Mouse (Mus musculus) lung, adult 2 months (tissue): Measurements from ENCODE around the gene Cpa2. TPM values are rescaled to one million over a fixed set of nuclear protein-coding genes. Genes with fewer than 3 reads are reported as not detected.

Experiments used
- DNase-seq: peaks from one replicate; pipeline ENCODE4 v3.0.0; 2022
- H3K4me1 ChIP-seq: fragments of 200-500 bp; 2 replicates; pipeline ENCODE4 v1.6.1; 2011; ENCODE audit warnings: low read length; ENCODE audit not compliant: control insufficient read depth, insufficient read depth
- H3K4me3 ChIP-seq: fragments of 200-500 bp; replicated peaks from 2 replicates; pipeline ENCODE3; 2011; ENCODE audit warnings: low read depth, mild to moderate bottlenecking, control low read depth, low read length; ENCODE audit errors: extremely low read depth
- CTCF ChIP-seq: fragments of 200-500 bp; IDR thresholded peaks from 2 replicates; pipeline ENCODE4 v1.5.1; 2011; ENCODE audit warnings: mild to moderate bottlenecking, low read length, control low read depth; ENCODE audit not compliant: insufficient read depth
- POLR2A ChIP-seq: fragments of 200-500 bp; IDR thresholded peaks from 2 replicates; pipeline ENCODE4 v1.6.1; 2011; ENCODE audit warnings: low read depth, mild to moderate bottlenecking, control low read depth, low read length, borderline replicate concordance; ENCODE audit errors: extremely low read depth
- WGBS: fragments of 180-500 bp; shearing (Covaris S2); methylation state at CpG from one replicate; pipeline ENCODE4 v1.1.7; 2018; 5-methylcytosine and 5-hydroxymethylcytosine counted together
- polyA plus RNA-seq: library from polyadenylated mRNA; depleted of rRNA; stranded (reverse); fragments of >200 nt; gene quantifications from 2 replicates; pipeline ENCODE4 v1.2.3, GENCODE M21; 2012

Gene Cpa2
- polyA plus RNA-seq, 1 experiment: 0.13 TPM

- peak; percentile 36 for DNase-seq
Observed at GRCm38 (mm10) chr6:30572456-30573311, 31.3 kb downstream of the Cpa2 start.

DNA sequence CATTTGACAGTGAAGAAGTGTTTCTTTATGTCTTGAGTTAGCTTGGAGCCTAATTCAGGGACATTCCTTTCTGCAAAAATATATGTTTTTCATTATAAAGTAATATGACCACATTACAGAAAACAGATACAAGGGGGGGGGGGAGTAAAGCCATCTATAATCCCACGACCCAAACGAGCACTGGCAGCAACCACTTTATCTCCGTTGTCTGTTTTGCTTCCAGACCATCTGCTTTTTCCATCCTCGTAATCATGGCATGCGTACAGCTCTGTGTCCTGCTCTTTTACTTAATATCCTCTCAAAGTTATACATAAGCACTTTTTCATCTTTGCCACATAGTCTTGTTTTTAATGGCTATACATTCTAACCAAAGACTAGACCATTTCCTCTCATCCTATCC, 32.0 kb downstream of the Cpa2 start:
- 83% methylated on average over 5 of the region's 5 CpGs for WGBS
- Histone ChIP-seq H3K4me1 (no peaks in the 10 kb centered on the region), H3K4me3 (no peak overlapping the region)
- TF ChIP-seq CTCF (no peak), POLR2A (no peak)
- DNase-seq: no peak

More at GRCm38 (mm10) chr6:30572456-30573311, 31.3 kb downstream of the Cpa2 start:
- WGBS: 58% methylated on average over 20 of the region's 20 CpGs
- Histone ChIP-seq H3K4me3 (no peak overlapping the region), H3K4me1 (no peaks in the 10 kb centered on the region)
- no peak for TF ChIP-seq CTCF
- TF ChIP-seq POLR2A: no peak

DNA sequence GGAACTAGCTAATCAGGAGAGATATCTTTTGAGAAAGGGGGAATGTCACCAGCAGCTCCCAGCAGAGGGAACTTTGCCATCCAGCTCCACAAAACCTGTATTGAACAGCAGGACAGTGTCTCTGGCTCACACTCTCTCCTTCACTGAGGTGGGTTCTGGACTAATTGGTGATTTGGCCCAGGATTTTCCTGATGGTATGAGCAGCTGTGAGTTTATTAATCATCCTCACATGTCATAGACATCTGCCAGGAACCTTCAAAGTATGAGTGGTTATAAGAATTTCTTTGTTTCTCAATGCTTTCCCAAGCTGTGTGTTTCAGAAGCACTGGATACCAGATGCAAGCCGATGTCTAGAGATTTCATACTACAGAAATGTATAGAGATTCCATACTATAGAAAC, 33.6 kb downstream of the Cpa2 start:
- no peaks in the 10 kb centered on the region for H3K4me1 ChIP-seq
- no peak overlapping the region for H3K4me3 ChIP-seq
- WGBS: 82% methylated on average over 1 of the region's 1 CpGs
- TF ChIP-seq POLR2A (no peak), CTCF (no peak)
- no peak for DNase-seq

- WGBS: 80% methylated on average over 17 of the region's 17 CpGs
- DNase-seq: no peak
- H3K4me3 ChIP-seq: no peak overlapping the region
- TF ChIP-seq POLR2A (no peak), CTCF (no peak)
- no peaks in the 10 kb centered on the region for H3K4me1 ChIP-seq
Observed at GRCm38 (mm10) chr6:30576477-30577203, 35.3 kb downstream of the Cpa2 start.

DNA sequence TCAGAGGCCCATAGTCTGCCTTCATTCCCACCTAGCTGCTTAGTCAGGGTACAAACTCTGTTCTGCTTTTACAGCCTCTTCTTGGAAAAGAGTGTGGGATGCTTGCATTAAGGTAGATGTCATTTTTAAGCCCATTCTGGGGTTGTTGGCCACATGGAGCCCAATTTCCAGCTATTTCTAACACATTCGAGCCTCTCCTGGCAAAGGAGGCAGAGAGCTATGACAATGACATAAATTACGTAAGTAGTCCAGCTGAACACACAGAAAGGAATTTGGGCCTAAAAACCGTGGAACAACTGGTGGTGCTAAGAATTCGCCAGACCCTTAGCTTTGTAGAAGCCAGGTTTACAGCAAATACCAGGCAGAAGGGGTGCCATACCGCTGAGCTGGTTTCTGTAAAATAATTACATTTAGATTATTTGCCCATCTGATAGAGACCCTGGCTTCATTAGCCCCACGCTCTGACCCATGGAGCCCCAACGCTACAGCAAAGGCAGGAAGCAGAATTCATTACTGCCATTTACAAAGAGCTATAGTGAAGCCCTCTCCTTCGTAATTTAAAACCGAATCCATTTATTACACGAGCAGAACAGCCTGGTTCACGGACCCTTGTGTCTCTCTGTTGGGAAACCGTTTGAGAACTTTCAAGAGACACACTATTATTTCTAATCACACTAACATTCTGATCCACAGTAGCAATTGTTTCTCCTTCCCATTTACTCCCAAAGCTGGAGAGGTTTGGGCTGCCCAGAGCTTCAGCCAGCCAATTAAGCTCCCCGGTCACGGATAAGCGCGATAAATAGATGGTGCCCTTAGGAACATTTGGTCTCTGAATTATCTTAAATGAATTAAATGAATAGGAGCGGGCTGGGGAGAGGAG, 38.8 kb downstream of the Cpa2 start:
- Histone ChIP-seq H3K4me3 (no peak overlapping the region), H3K4me1 (no peaks in the 10 kb centered on the region)
- 80% methylated on average over 17 of the region's 17 CpGs for WGBS
- TF ChIP-seq POLR2A (no peak), CTCF (no peak)
- DNase-seq: no peak

- WGBS: 83% methylated on average over 8 of the region's 8 CpGs
- no peak for DNase-seq
- H3K4me1 ChIP-seq: no peaks in the 10 kb centered on the region
- no peak overlapping the region for H3K4me3 ChIP-seq
- TF ChIP-seq POLR2A: no peak
- no peak for TF ChIP-seq CTCF
Observed at GRCm38 (mm10) chr6:30580841-30581176, 39.4 kb downstream of the Cpa2 start.

- WGBS: 72% methylated on average over 7 of the region's 7 CpGs
- TF ChIP-seq POLR2A (no peak), CTCF (no peak)
- Histone ChIP-seq H3K4me3 (no peak overlapping the region), H3K4me1 (no peaks in the 10 kb centered on the region)
- DNase-seq: no peak
Observed at GRCm38 (mm10) chr6:30586886-30587442, 45.6 kb downstream of the Cpa2 start.

- no peak for TF ChIP-seq POLR2A
- no peak for TF ChIP-seq CTCF
- 52% methylated on average over 2 of the region's 2 CpGs for WGBS
- DNase-seq: no peak
- no peak overlapping the region for H3K4me3 ChIP-seq
- H3K4me1 ChIP-seq: no peaks in the 10 kb centered on the region
Observed at GRCm38 (mm10) chr6:30589819-30590218, 48.4 kb downstream of the Cpa2 start.

DNA sequence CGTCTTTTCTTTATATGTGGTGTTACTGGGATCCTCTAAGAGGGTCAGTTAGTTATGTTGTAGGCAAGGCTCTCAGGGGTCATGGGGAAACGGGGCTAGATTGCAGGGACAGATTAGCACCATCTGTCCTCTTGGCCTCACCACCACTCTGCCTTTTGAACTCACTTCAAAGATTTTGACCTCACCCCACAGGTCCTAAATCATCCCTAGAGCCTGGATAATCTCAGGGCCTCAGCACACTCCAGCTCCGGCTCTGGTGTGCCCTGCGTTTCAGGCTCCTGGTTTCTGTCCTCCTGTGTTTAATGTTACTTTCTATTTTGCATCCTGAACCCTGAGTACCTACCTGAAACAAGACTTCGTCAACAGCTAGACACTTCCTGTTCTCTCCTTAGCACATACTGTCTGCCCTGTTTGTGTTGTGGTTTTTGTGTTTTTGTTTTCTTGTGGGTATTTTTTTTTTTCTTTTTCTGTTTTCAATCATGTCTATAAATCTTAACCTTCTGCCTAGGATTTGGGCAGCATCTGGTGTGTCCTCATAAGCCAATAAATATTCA, 50.5 kb downstream of the Cpa2 start:
- no peak for TF ChIP-seq CTCF
- TF ChIP-seq POLR2A: no peak
- WGBS: 66% methylated on average over 5 of the region's 5 CpGs
- Histone ChIP-seq H3K4me1 (no peaks in the 10 kb centered on the region), H3K4me3 (no peak overlapping the region)
- DNase-seq: no peak
